Mouse (Mus musculus): ENCODE results near the gene B3galt1. TPM values are rescaled to one million over a fixed set of nuclear protein-coding genes. Genes with fewer than 3 reads are reported as not detected.

The B3galt1 gene
- polyA plus RNA-seq, 1 experiment from 2014 or later = 0.18 TPM

- DNase-seq (ENCODE audit: low spot score) = no peak
These were observed 338.1 kb downstream of the B3galt1 start for GRCm38 (mm10) chr2:67903769-67904168.

GRCm38 (mm10) chr2:67931994-67932393, 366.3 kb downstream of the B3galt1 start:
- DNase-seq (ENCODE audit: low spot score) = no peak

GRCm38 (mm10) chr2:67948408-67948807, 382.7 kb downstream of the B3galt1 start:
- DNase-seq (ENCODE audit: low spot score) = no peak

GRCm38 (mm10) chr2:67956182-67956581, 390.5 kb downstream of the B3galt1 start:
- DNase-seq (ENCODE audit: low spot score) = no peak

- no peak for DNase-seq (ENCODE audit: low spot score)
These were observed 391.9 kb downstream of the B3galt1 start for GRCm38 (mm10) chr2:67957561-67957960.

- DNase-seq (ENCODE audit: low spot score) = no peak
These were observed 395.0 kb downstream of the B3galt1 start for GRCm38 (mm10) chr2:67960711-67961110.

- no peak for DNase-seq (ENCODE audit: low spot score)
These were observed 403.1 kb downstream of the B3galt1 start for GRCm38 (mm10) chr2:67968812-67969211.

GRCm38 (mm10) chr2:67971091-67971490, 405.4 kb downstream of the B3galt1 start:
- no peak for DNase-seq (ENCODE audit: low spot score)

GRCm38 (mm10) chr2:67971576-67971975, 405.9 kb downstream of the B3galt1 start:
- DNase-seq (ENCODE audit: low spot score) = no peak

- no peak for DNase-seq (ENCODE audit: low spot score)
These were observed 410.1 kb downstream of the B3galt1 start for GRCm38 (mm10) chr2:67975764-67976163.

- no peak for DNase-seq (ENCODE audit: low spot score)
These were observed 410.8 kb downstream of the B3galt1 start for GRCm38 (mm10) chr2:67976488-67976887.

GRCm38 (mm10) chr2:67977620-67978262, 412.1 kb downstream of the B3galt1 start:
- DNase-seq (ENCODE audit: low spot score) = no peak

GRCm38 (mm10) chr2:67983563-67983962, 417.9 kb downstream of the B3galt1 start:
- no peak for DNase-seq (ENCODE audit: low spot score)

- DNase-seq (ENCODE audit: low spot score) = no peak
These were observed 419.5 kb downstream of the B3galt1 start for GRCm38 (mm10) chr2:67985133-67985532.

- no peak for DNase-seq (ENCODE audit: low spot score)
These were observed 427.8 kb downstream of the B3galt1 start for GRCm38 (mm10) chr2:67993421-67993820.

GRCm38 (mm10) chr2:68003091-68003490, 437.4 kb downstream of the B3galt1 start:
- no peak for DNase-seq (ENCODE audit: low spot score)

- DNase-seq (ENCODE audit: low spot score) = no peak
These were observed 439.5 kb downstream of the B3galt1 start for GRCm38 (mm10) chr2:68005210-68005609.

GRCm38 (mm10) chr2:68005711-68006110, 440.0 kb downstream of the B3galt1 start:
- no peak for DNase-seq (ENCODE audit: low spot score)

- DNase-seq (ENCODE audit: low spot score) = no peak
These were observed 445.7 kb downstream of the B3galt1 start for GRCm38 (mm10) chr2:68011336-68011735.

- DNase-seq (ENCODE audit: low spot score) = no peak
These were observed 454.6 kb downstream of the B3galt1 start for GRCm38 (mm10) chr2:68020251-68020680.

GRCm38 (mm10) chr2:68021541-68022152, 456.0 kb downstream of the B3galt1 start:
- DNase-seq (ENCODE audit: low spot score) = no peak

GRCm38 (mm10) chr2:68028811-68029210, 463.1 kb downstream of the B3galt1 start:
- DNase-seq (ENCODE audit: low spot score) = no peak

GRCm38 (mm10) chr2:68034711-68035110, 469.0 kb downstream of the B3galt1 start:
- DNase-seq (ENCODE audit: low spot score) = no peak
